Mouse (Mus musculus): ENCODE measurements around the gene Mab21l2.

DNA sequence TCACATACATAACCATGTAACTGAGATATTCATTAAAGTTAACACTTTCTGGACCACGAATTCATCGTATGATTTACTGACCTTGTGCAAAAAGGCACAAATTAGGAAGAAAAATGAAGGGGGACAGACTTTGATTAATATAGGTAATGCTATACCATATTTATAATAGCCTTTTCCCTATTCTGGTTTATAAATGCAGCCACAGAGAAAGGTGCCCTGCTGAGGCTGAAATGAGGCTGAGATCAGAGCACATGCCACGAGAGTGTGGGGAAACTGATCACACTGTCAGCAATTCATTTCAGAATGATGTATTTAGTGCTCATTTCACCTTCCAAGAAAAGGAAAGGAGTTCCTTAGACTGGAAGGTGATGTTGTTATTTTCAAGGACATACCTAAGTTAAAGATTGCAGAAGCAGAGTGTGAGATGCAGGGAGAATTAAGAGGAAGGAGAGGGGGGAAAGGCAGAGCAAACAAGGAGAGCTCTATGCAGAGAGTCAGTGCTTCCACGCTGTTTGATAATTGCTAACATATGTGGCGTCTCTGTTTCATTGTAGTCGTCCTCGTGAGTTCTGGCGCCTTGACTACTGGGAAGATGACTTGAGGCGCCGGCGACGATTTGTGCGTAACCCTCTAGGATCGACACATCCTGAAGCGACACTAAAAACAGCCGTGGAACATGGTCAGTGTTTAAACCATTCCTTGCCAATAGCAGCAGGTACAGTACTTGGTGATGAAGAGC lies 16.7 kb downstream of the Mab21l2 start:
- no peak for TF ChIP-seq POLR2A (IDR thresholded peaks at IDR 0.05; ENCODE audit: low read depth, low read length)
- TF ChIP-seq CTCF (IDR thresholded peaks at IDR 0.05; ENCODE audit: borderline replicate concordance, insufficient read depth, low read length): no peak
